Mouse (Mus musculus) embryo, embryonic 10.5 days (tissue): ENCODE data around the gene Olfr374.

Experiments
- DNase-seq: peaks from one replicate; pipeline ENCODE4 v3.0.0-alpha.2; 2015; ENCODE audit warnings: low spot score

Olfr374 gene

GRCm38 (mm10) chr8:72135446-72136301, 28.8 kb downstream of the Olfr374 start:
- DNase-seq = peak; percentile 73

GRCm38 (mm10) chr8:72136302-72136978, 29.6 kb downstream of the Olfr374 start:
- DNase-seq = peak; percentile 93

- DNase-seq = no peak
These were observed 30.6 kb downstream of the Olfr374 start for GRCm38 (mm10) chr8:72137431-72137830.

GRCm38 (mm10) chr8:72138456-72138855, 31.6 kb downstream of the Olfr374 start:
- no peak for DNase-seq

- DNase-seq = no peak
These were observed 36.5 kb downstream of the Olfr374 start for GRCm38 (mm10) chr8:72143256-72143824.

GRCm38 (mm10) chr8:72144345-72144975, 37.6 kb downstream of the Olfr374 start:
- no peak for DNase-seq

DNA sequence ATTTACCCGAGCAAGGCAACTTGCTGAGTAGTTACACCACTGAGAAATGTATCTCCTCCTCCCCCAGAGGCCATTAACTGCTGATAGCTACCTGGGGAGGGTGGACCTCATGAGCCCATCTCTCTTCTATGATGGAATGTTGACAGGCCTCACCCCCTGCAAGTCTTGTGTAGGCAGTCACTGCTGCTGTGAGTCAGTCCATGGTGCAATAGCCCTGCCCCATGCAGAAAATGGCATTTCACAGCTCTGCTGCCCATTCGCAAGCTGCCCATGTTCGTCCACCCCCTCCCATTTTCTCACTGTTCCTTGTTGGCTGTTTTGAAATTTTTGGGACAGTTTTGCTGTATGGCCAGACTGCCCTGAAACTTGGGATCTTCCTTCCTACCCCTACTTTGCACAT, 38.7 kb downstream of the Olfr374 start:
- DNase-seq = no peak

DNA sequence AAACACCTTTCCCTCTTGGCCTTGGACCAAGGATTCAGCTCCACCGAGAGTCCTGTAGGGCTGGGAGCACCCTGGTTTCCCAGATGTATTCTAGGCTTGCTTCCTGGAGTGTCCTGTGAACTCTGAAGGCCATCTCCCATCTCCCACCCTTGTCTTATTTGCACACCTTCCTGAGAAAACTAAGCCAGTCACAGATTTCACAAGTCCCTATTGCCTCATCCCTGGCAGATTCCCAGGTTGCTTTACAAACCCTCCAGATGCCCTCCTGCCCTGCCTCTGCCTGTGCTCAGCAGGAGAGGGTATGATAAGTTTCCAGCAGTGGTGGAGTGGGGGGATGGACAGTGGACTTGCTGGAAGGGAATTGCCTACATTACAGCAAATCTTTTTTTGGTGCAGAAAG, 39.2 kb downstream of the Olfr374 start:
- no peak for DNase-seq

- DNase-seq = no peak
These were observed 39.7 kb downstream of the Olfr374 start for GRCm38 (mm10) chr8:72146556-72146955.

- no peak for DNase-seq
These were observed 40.4 kb downstream of the Olfr374 start for GRCm38 (mm10) chr8:72147266-72147665.

DNA sequence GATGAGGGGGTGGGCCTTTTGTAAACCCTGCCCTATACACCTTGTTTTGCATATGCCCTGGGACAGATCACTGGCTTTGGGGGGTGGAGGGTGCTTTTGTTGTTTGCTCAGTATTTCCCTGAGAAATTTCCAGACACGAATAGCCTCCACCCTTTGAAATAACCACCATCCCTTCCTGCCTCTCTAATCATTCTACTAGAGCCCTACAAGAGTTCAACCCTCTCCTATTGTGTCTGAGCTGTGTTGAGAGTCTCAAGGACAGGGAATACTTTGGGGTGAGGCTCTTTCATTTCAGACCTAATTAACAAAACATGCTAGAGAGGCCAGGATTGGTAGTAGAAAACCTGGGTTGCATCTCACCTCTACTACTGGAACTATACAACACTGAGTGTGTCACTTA, 42.2 kb downstream of the Olfr374 start:
- DNase-seq = no peak

GRCm38 (mm10) chr8:72151418-72152078, 44.7 kb downstream of the Olfr374 start:
- DNase-seq = no peak

DNA sequence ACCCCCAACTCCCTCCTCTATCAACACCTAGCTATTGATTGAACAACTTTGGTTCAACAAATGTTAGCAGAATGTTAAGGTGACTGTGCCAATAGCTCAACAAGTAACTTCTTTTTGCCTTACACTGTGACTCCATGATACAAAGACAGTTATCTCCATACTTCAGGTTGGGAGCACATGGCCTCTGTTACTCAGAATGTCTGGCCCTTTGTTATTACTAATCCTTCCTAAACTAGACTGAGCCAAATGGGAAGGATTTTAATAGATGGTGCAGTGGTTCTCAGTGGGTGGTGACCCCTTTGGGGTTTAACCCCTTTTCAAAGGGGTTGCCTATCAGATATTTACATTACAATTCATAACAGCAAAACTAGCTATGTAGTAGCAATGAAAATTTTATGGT, 46.5 kb downstream of the Olfr374 start:
- DNase-seq = no peak

GRCm38 (mm10) chr8:72158096-72158495, 51.3 kb downstream of the Olfr374 start:
- DNase-seq = no peak

GRCm38 (mm10) chr8:72158726-72159125, 51.9 kb downstream of the Olfr374 start:
- no peak for DNase-seq

GRCm38 (mm10) chr8:72160007-72160406, 53.2 kb downstream of the Olfr374 start:
- peak; percentile 4 for DNase-seq

DNA sequence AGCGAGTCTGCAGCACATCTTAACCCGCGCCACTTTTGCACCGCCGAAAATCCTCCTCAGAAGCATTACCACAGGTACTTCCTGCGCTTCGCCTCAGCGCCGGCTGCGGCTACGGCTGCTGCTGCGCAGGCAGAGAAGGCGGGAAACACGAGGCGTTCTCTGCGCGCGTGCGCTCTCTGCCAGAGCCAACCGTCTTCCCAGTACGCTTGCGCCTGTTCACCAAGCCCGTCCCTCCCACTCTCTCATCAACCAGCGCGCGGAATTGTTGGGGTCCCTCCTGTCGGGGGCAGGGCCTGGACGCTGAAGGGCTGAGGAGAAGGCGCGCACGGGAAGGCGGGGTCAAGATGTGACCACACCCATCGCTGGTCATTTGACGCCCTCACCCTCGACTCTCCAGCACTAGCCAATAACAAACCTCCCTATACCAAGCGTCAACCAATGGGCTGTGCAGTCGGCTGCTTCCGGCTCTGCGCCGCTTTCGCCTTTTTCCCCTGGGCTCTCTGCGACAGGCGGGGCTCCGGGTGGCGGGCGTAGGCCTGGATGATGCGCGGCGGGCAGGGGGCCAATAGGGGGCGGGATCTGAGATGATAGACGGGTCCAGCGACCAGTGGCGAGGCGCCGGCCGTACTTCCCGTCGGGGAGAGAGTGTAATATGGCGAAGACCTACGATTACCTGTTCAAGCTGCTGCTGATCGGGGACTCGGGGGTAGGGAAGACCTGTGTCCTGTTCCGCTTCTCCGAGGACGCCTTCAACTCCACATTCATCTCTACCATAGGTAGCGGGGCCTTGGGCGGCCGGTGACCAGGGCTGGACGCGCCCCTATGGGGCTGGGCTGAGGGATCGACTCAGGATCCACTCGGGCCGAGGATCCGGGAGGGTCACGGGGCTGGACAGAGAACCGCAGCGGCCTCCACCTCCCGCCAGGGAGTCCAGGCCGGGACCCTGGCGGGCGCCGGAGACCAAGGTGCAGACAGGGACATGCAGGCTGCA, 54.2 kb downstream of the Olfr374 start, which contains the start of gene Rab8a:
TSS of gene Rab8a (plus strand) at position 494 of the 991 bp plus-strand sequence.
- peak; percentile 100 for DNase-seq

DNA sequence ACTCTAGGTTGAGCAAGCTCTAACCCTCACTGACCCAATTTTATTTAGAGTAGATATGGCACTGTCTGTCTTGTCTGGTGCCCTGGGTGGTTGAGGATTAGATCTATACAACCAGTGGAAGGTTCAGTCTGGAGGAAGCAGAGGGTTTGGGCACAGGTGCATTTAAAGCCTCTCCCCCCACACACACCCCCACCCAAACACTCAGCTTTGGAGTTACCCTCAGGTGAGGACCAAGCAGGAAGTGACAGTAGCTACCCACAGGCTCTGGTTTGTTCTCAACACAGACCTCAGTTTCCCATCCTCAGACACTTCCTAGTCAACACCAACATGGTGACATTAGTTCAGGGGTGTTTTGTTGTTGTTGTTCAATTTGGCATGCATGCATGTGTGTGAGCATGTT, 56.0 kb downstream of the Olfr374 start:
- no peak for DNase-seq
